Mouse (Mus musculus): ENCODE results near the gene Fosb. TPM values are rescaled to one million over a fixed set of nuclear protein-coding genes. Genes with fewer than 3 reads are reported as not detected.

The Fosb gene
- polyA plus RNA-seq, 1 experiment, result not detected

DNA sequence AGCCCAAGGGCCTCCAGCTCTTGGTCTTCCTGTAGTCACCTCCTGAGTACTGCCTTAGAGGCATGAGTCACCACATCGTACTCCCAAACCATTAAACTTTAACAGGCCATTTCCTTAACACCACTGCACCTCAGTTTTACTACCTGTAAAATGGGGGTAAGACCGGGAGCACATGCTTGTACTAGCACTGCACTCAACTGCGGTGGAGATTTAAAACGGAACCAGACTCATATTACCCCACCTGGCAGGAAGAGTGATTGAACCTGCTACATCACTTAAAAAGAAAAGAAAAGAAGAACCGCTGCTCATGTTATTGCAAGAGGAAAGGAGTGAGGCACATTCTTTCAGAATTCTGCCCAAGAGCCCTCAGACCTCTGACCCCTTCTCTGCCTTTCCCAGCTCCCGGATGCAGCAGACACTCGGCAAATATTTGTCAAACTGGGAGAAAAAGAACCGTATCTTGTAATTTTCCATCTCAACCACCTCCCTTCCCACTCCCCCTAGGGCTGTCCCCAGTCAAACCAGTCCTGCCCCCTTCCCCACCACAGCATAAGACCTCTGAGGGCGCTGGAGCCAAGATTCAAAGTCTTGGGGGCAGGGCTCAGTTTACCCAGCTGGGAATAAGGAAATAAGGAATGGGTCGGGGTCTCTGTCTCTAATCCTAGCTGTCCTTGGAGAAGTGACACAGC lies 40.7 kb downstream of the Fosb start:
- Histone ChIP-seq H3K4me3 (ENCODE audit: insufficient read depth, low read depth, low read length) (peak overlapping the region; percentile 19), H3K27ac (ENCODE audit: insufficient read depth, low read depth, low read length) (0 out of 2 replicates have a peak overlapping the region, but pooled peaks have one; percentile 36), H3K4me1 (ENCODE audit: control insufficient read depth, insufficient read depth, low read length) (peaks cover 22% of the 10 kb centered on the region)
- TF ChIP-seq POLR2A (IDR thresholded peaks at IDR 0.05; ENCODE audit: insufficient read depth, low read depth, low read length) (no peak), CTCF (IDR thresholded peaks at IDR 0.05; ENCODE audit: insufficient read depth, low read depth, low read length) (no peak)
- 46% methylated on average over 10 of the region's 10 CpGs for WGBS

DNA sequence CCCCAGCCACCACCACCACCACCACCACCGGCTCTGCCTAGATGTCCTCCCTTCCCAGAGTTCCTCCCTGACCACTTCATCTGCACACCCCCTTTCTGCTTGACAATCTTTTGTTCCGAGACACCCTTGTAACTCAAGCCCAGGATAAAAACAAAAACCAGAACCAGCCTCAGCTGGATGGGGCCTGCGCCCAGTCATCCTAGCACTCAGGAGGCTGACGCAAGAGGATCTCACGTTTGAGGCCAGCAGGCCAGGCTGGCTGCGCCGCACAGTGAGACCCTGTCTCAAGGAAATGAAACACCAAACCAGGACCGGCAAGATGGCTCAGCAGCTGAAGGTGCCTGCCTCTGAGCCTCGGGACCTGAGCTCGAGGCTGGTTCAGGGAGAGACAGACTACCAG lies 42.8 kb downstream of the Fosb start:
- H3K27ac ChIP-seq (ENCODE audit: insufficient read depth, low read depth, low read length), result no peak overlapping the region
- 78% methylated on average over 10 of the region's 10 CpGs for WGBS
- TF ChIP-seq POLR2A (IDR thresholded peaks at IDR 0.05; ENCODE audit: insufficient read depth, low read depth, low read length), result no peak
- TF ChIP-seq CTCF (IDR thresholded peaks at IDR 0.05; ENCODE audit: insufficient read depth, low read depth, low read length), result no peak
- peaks cover 22% of the 10 kb centered on the region for H3K4me1 ChIP-seq (ENCODE audit: control insufficient read depth, insufficient read depth, low read length)
- no peak overlapping the region for H3K4me3 ChIP-seq (ENCODE audit: insufficient read depth, low read depth, low read length)

DNA sequence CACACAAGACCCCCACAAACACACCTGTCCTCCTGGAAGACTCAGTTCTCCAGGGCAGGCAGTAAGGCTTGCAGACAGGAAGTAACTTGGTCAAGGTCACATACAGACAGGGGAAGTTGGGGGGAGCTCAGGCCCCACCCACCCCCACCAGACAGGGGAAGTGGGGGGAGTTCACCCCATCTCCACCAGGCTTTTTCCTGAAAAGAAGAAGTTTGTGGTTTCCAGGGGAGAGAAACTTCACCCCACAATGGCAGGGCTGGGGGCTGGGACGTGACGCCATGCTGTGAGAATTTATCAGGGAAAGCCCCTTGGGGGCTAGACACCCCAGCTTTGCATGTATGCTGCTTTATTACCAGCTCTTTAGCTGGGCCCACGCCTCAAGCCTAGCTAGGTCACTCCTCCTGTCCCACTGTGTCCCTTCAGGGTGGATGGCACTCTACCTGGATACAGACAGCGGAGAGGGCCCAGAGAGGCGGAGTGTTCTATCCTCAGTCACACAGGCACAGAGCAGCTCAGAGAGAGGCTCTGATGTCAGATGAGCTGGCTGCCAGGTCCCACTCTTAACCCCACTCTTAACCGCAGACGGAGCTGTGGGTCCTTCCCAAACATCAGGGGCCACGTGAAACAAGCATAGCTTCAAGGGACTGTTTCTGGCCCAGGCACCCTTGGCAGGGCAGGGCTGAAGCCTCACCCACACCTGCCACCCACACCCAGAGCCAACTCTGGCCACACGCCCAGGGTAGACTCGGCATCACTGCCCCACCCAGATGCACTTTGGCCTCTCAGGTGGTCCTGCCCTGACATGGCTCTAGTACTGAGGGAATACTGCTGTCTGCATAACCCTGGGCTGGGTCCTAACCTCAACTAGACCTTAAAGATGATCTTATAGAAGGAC lies 43.7 kb downstream of the Fosb start:
- H3K4me3 ChIP-seq (ENCODE audit: insufficient read depth, low read depth, low read length), result no peak overlapping the region
- TF ChIP-seq CTCF (IDR thresholded peaks at IDR 0.05; ENCODE audit: insufficient read depth, low read depth, low read length) (no peak), POLR2A (IDR thresholded peaks at IDR 0.05; ENCODE audit: insufficient read depth, low read depth, low read length) (no peak)
- WGBS, result 79% methylated on average over 10 of the region's 10 CpGs
- H3K4me1 ChIP-seq (ENCODE audit: control insufficient read depth, insufficient read depth, low read length), result peaks cover 21% of the 10 kb centered on the region
- H3K27ac ChIP-seq (ENCODE audit: insufficient read depth, low read depth, low read length), result no peak overlapping the region

DNA sequence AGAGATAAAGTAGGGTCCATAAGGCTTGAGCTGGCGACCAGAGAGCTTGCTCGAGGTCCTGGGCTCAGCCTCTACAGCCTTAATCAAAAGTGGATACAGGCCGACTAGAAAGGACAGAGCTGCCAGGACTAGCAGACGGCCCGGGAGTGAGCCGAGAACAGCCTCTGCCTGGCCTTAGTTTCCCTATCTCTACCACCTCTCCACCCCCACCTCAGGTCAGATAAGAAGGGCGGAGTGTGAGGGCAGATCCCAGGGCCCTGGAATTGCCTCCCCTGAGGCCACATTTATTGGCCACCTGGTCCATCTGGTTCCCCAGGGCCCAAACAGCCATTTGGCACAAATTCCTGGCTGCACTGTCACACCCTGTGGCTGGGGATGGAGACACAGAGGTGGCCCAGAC lies 44.7 kb downstream of the Fosb start:
- 80% methylated on average over 7 of the region's 7 CpGs for WGBS
- TF ChIP-seq CTCF (IDR thresholded peaks at IDR 0.05; ENCODE audit: insufficient read depth, low read depth, low read length), result no peak
- Histone ChIP-seq H3K27ac (ENCODE audit: insufficient read depth, low read depth, low read length) (no peak overlapping the region), H3K4me1 (ENCODE audit: control insufficient read depth, insufficient read depth, low read length) (peaks cover 12% of the 10 kb centered on the region), H3K4me3 (ENCODE audit: insufficient read depth, low read depth, low read length) (no peak overlapping the region)

DNA sequence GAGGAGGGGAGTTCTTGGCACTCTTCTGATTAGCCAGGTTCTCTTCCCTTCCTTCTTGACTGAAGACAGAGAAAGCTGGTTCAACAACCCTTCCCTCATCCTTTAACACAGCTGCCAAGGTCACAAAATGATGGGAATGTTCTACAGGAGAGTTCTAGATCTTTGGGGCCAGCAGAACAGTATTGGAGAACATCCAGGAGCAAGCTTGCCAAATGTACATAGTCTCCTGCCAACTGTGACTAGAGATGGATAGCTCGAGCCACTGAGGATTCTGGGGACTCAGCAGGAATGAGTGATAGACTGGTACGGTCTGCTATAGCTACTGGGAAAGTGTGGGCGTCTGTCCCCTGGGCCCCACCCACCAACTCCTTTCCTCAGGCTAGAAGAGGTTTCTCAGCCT lies 51.5 kb downstream of the Fosb start:
- H3K4me3 ChIP-seq (ENCODE audit: insufficient read depth, low read depth, low read length), result no peak overlapping the region
- TF ChIP-seq CTCF (IDR thresholded peaks at IDR 0.05; ENCODE audit: insufficient read depth, low read depth, low read length) (no peak), POLR2A (IDR thresholded peaks at IDR 0.05; ENCODE audit: insufficient read depth, low read depth, low read length) (no peak)
- H3K27ac ChIP-seq (ENCODE audit: insufficient read depth, low read depth, low read length), result no peak overlapping the region
- H3K4me1 ChIP-seq (ENCODE audit: control insufficient read depth, insufficient read depth, low read length), result peaks cover 5% of the 10 kb centered on the region; the same call in 1 of the 2 replicates
- WGBS, result 59% methylated on average over 3 of the region's 3 CpGs

DNA sequence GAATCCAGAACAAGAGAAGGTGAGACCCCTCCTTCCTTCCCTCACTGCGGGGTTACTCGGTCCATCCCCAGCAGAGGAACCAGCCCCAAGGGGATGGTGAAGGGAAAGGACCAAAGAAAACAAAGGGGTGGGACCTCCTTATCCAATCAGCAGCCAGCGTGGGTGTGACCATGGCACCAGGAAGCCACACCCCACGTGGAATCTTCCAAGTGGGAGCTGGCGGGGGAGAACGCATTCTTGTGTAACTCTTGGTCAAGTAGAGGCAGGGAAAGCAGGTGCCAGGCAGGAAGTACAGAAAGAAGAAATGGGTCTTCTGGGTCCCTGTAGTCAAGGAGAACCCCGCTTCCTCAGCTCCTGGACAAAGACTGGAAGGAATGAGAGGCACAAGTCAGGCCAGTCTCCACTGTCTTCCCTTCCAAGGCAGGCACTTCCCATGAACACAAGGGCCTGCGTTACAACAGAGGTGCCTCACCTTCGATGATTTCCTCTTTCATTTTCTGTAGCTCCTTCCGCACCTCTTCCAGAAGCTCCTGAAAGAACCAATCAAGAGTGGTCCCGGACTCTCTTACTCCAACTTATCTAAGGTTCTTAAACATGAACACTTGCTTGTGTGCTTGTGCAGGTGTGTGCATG lies 52.3 kb downstream of the Fosb start:
- TF ChIP-seq CTCF (IDR thresholded peaks at IDR 0.05; ENCODE audit: insufficient read depth, low read depth, low read length), result no peak
- TF ChIP-seq POLR2A (IDR thresholded peaks at IDR 0.05; ENCODE audit: insufficient read depth, low read depth, low read length), result no peak
- H3K27ac ChIP-seq (ENCODE audit: insufficient read depth, low read depth, low read length), result no peak overlapping the region
- H3K4me1 ChIP-seq (ENCODE audit: control insufficient read depth, insufficient read depth, low read length), result peaks cover 5% of the 10 kb centered on the region; the same call in 1 of the 2 replicates
- no peak overlapping the region for H3K4me3 ChIP-seq (ENCODE audit: insufficient read depth, low read depth, low read length)
- WGBS, result 37% methylated on average over 11 of the region's 11 CpGs

DNA sequence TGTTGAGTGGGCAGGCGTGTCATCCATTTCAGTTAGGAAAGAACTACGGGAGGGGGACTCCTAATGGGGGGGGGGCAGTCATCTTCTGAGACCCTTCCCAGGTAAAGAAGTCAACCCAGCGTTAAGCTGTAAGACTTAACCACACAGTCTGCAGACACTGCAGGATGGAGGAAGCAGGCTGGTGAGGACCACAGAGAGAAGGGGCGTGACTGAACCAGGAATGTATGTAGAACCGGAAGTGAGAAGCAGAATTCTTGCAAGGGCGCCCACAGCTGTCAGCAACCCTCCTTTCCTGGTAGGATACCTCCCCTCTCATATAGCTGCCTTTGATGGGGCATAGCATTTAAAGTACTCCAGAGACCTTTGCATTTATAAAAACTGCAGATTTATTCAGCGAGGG lies 53.3 kb downstream of the Fosb start:
- Histone ChIP-seq H3K4me3 (ENCODE audit: insufficient read depth, low read depth, low read length) (no peak overlapping the region), H3K4me1 (ENCODE audit: control insufficient read depth, insufficient read depth, low read length) (peaks cover 5% of the 10 kb centered on the region; the same call in 1 of the 2 replicates), H3K27ac (ENCODE audit: insufficient read depth, low read depth, low read length) (no peak overlapping the region)
- no peak for TF ChIP-seq POLR2A (IDR thresholded peaks at IDR 0.05; ENCODE audit: insufficient read depth, low read depth, low read length)
- TF ChIP-seq CTCF (IDR thresholded peaks at IDR 0.05; ENCODE audit: insufficient read depth, low read depth, low read length), result no peak
- 88% methylated on average over 7 of the region's 7 CpGs for WGBS

DNA sequence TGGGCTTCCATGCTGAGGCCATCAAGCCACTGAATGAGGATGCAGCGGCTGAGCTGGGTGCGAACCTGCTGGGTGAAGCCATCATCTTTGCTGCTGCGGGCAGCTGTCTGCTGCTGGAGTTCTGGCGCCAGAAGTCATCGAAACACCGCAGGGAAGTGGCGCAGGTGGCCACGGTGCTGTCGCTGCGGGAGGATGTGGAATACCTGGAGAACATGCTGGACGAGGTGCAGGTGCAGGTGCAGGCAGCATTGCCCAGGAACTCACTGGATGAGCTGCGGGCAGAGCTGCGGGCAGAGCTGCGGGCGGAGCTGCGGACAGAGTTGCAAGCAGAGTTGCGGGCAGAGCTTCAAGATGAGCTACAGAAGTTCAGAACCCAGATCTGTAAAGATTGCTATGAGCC lies 54.5 kb downstream of the Fosb start:
- Histone ChIP-seq H3K27ac (ENCODE audit: insufficient read depth, low read depth, low read length) (no peak overlapping the region), H3K4me1 (ENCODE audit: control insufficient read depth, insufficient read depth, low read length) (peaks cover 5% of the 10 kb centered on the region; the same call in 1 of the 2 replicates), H3K4me3 (ENCODE audit: insufficient read depth, low read depth, low read length) (no peak overlapping the region)
- no peak for TF ChIP-seq CTCF (IDR thresholded peaks at IDR 0.05; ENCODE audit: insufficient read depth, low read depth, low read length)
- no peak for TF ChIP-seq POLR2A (IDR thresholded peaks at IDR 0.05; ENCODE audit: insufficient read depth, low read depth, low read length)
- 91% methylated on average over 17 of the region's 17 CpGs for WGBS

DNA sequence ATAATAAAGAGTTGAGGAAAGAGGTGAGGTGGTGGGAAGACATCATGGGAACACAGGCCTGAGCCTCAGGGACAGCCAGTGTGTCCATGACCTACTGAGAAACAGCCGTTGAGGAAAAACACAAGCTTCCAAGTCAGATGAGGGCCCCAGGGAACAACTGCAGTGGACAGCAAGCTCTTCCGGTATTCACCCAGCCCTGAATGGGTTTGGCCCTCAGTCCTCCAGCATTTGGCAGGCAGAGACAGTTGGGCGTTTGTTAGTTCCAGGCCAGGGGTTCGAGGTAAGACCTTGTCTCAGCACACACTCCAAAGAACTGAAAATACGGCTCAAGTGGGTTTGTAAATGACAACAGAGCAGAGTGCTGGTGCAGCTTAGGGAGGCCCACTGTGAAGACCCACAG lies 56.4 kb downstream of the Fosb start:
- H3K4me3 ChIP-seq (ENCODE audit: insufficient read depth, low read depth, low read length), result no peak overlapping the region
- TF ChIP-seq CTCF (IDR thresholded peaks at IDR 0.05; ENCODE audit: insufficient read depth, low read depth, low read length) (no peak), POLR2A (IDR thresholded peaks at IDR 0.05; ENCODE audit: insufficient read depth, low read depth, low read length) (no peak)
- H3K27ac ChIP-seq (ENCODE audit: insufficient read depth, low read depth, low read length), result no peak overlapping the region
- WGBS, result 43% methylated on average over 5 of the region's 5 CpGs
- H3K4me1 ChIP-seq (ENCODE audit: control insufficient read depth, insufficient read depth, low read length), result peaks cover 5% of the 10 kb centered on the region; the same call in 1 of the 2 replicates

Other genes with a start within 250 kb of the Fosb start
- not detected in 2 replicates for gene Dmwd, start 233.8 kb downstream of the Fosb start, polyA plus RNA-seq (2012; ENCODE audit: insufficient read depth, insufficient read length, low replicate concordance, missing spikeins)
- gene Dmpk, start 226.2 kb downstream of the Fosb start, polyA plus RNA-seq (2012; ENCODE audit: insufficient read depth, insufficient read length, low replicate concordance, missing spikeins), result not detected in 2 replicates
- gene Six5, start 215.5 kb downstream of the Fosb start, polyA plus RNA-seq (2012; ENCODE audit: insufficient read depth, insufficient read length, low replicate concordance, missing spikeins), result not detected in 2 replicates
- not detected in 2 replicates for gene Gm4969, start 191.7 kb downstream of the Fosb start, polyA plus RNA-seq (2012; ENCODE audit: insufficient read depth, insufficient read length, low replicate concordance, missing spikeins)
- gene Fbxo46, start 190.2 kb downstream of the Fosb start, polyA plus RNA-seq (2012; ENCODE audit: insufficient read depth, insufficient read length, low replicate concordance, missing spikeins), result not detected in 2 replicates
- gene Qpctl, start 160.8 kb downstream of the Fosb start, polyA plus RNA-seq (2012; ENCODE audit: insufficient read depth, insufficient read length, low replicate concordance, missing spikeins), result not detected in 2 replicates
- not detected in 2 replicates for gene Snrpd2, start 160.3 kb downstream of the Fosb start, polyA plus RNA-seq (2012; ENCODE audit: insufficient read depth, insufficient read length, low replicate concordance, missing spikeins)
- not detected in 2 replicates for gene Gipr, start 143.9 kb downstream of the Fosb start, polyA plus RNA-seq (2012; ENCODE audit: insufficient read depth, insufficient read length, low replicate concordance, missing spikeins)
- not detected in 2 replicates for gene Eml2, start 133.6 kb downstream of the Fosb start, polyA plus RNA-seq (2012; ENCODE audit: insufficient read depth, insufficient read length, low replicate concordance, missing spikeins)
- gene Gpr4, start 97.5 kb downstream of the Fosb start, polyA plus RNA-seq (2012; ENCODE audit: insufficient read depth, insufficient read length, low replicate concordance, missing spikeins), result not detected in 2 replicates
- gene Opa3, start 81.7 kb downstream of the Fosb start, polyA plus RNA-seq (2012; ENCODE audit: insufficient read depth, insufficient read length, low replicate concordance, missing spikeins), result not detected in 2 replicates
- not detected in 2 replicates for gene Vasp, start 38.2 kb downstream of the Fosb start, polyA plus RNA-seq (2012; ENCODE audit: insufficient read depth, insufficient read length, low replicate concordance, missing spikeins)
- not detected in 2 replicates for gene Ppm1n, start 30.0 kb downstream of the Fosb start, polyA plus RNA-seq (2012; ENCODE audit: insufficient read depth, insufficient read length, low replicate concordance, missing spikeins)
- gene Rtn2, start 27.4 kb downstream of the Fosb start, polyA plus RNA-seq (2012; ENCODE audit: insufficient read depth, insufficient read length, low replicate concordance, missing spikeins), result not detected in 2 replicates
- not detected in 2 replicates for gene Ercc1, start 34.7 kb upstream of the Fosb start, polyA plus RNA-seq (2012; ENCODE audit: insufficient read depth, insufficient read length, low replicate concordance, missing spikeins)
- gene Cd3eap, start 49.4 kb upstream of the Fosb start, polyA plus RNA-seq (2012; ENCODE audit: insufficient read depth, insufficient read length, low replicate concordance, missing spikeins), result not detected in 2 replicates
- not detected in 2 replicates for gene Ppp1r13l, start 49.7 kb upstream of the Fosb start, polyA plus RNA-seq (2012; ENCODE audit: insufficient read depth, insufficient read length, low replicate concordance, missing spikeins)
- gene Ercc2, start 72.0 kb upstream of the Fosb start, polyA plus RNA-seq (2012; ENCODE audit: insufficient read depth, insufficient read length, low replicate concordance, missing spikeins), result not detected in 2 replicates
- gene Klc3, start 94.1 kb upstream of the Fosb start, polyA plus RNA-seq (2012; ENCODE audit: insufficient read depth, insufficient read length, low replicate concordance, missing spikeins), result not detected in 2 replicates
- gene Ckm, start 94.7 kb upstream of the Fosb start, polyA plus RNA-seq (2012; ENCODE audit: insufficient read depth, insufficient read length, low replicate concordance, missing spikeins), result not detected in 2 replicates
- not detected in 2 replicates for gene Mark4, start 148.8 kb upstream of the Fosb start, polyA plus RNA-seq (2012; ENCODE audit: insufficient read depth, insufficient read length, low replicate concordance, missing spikeins)
- not detected in 2 replicates for gene Exoc3l2, start 153.3 kb upstream of the Fosb start, polyA plus RNA-seq (2012; ENCODE audit: insufficient read depth, insufficient read length, low replicate concordance, missing spikeins)
- not detected in 2 replicates for gene Bloc1s3, start 198.3 kb upstream of the Fosb start, polyA plus RNA-seq (2012; ENCODE audit: insufficient read depth, insufficient read length, low replicate concordance, missing spikeins)
- gene Trappc6a, start 198.3 kb upstream of the Fosb start, polyA plus RNA-seq (2012; ENCODE audit: insufficient read depth, insufficient read length, low replicate concordance, missing spikeins), result not detected in 2 replicates
- not detected in 2 replicates for gene Nkpd1, start 207.8 kb upstream of the Fosb start, polyA plus RNA-seq (2012; ENCODE audit: insufficient read depth, insufficient read length, low replicate concordance, missing spikeins)

All from olfactory bulb, adult 2 months (tissue).